Mouse (Mus musculus): ENCODE measurements around the gene Ptgir. TPM values are rescaled to one million over a fixed set of nuclear protein-coding genes. Genes with fewer than 3 reads are reported as not detected.
A peak's percentile ranks its signal among the peaks of the same experiment; 100 is the strongest.

Ptgir gene
- polyA plus RNA-seq, 1 experiment from 2014 or later: 1.1 TPM

DNA sequence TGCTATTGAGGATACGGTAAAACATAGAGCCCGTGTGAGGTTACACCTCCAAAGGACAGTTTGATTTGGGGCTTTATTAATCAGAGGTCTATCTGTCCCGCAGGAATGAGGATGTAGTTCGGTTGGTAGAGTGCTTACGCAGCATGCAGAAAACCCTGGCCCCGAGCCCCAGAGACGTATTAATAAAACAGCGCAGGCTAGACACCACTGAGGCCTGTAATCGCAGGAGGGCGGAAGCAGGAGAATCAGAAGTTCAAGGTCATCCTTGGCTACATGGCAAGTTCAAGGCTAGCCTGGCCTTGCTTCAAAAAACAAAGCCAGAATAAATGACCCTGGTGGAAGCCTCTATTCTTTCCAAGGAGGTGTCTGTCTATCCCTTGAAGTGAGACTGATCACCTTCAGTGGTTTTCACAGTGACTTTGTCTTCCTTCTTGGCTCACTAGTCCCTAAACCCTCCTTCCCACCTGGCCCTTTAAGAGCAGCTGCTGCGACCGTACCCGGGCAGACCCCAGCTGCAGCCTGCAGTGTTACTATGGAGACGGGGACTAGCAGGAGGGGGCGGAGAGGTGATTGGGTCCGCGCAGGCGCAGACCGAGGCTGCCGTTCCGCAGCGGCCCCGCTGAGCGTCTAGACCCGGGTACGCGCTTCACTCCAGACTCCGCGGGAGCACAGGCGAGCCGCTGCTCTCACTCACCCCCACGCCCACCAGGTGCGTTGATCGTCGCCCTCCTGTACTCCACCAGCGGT, 37.9 kb downstream of the Ptgir start, which contains the start of gene Pnmal2:
Gene Pnmal2 (plus strand): TSS at position 622 of the 747 bp plus-strand sequence.
- Histone ChIP-seq H3K27ac (peak within 1 kb of the TSS; percentile 53), H3K4me1 (replicated peaks) (peaks cover 54% of the 10 kb centered on the region), H3K36me3 (no peaks in the 10 kb centered on the region), H3K4me2 (peak within 1 kb of the TSS; percentile 71), H3K4me3 (replicated peaks) (peak within 1 kb of the TSS; percentile 62), H3K9me3 (no peaks in the 10 kb centered on the region), H3K9ac (replicated peaks) (peak within 1 kb of the TSS; percentile 76), H3K27me3 (peaks cover 43% of the 10 kb centered on the region)
- 15% methylated on average over 35 of the region's 36 CpGs for WGBS
- peak; percentile 81 for ATAC-seq (ENCODE audit: insufficient number of reproducible peaks, insufficient read depth, low FRiP score, low TSS enrichment, low read depth)

DNA sequence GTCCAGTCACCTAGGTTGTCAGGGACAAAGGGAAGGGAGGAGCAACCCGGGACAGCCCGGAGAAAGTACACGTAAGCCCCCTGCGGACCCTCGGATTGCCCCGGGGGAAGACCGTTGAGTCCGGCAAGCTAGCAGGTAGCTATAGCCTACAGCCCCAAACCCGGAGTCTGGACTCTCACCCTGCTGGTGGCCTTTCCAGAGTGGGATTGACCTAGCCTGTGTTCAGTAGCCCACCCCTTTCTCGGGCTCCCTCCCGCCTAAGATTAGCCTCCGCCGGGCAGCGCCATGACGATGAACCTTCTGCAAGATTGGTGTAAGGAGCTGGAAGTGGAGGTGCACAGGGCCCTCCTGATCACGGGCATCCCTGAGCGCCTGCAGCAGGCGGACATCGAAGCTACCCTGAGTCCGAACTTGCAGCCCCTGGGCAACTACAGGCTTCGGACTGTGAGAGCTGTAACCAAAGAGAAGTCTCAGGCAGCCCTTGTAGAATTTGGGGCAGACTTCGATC, 38.6 kb downstream of the Ptgir start:
- Histone ChIP-seq H3K4me3 (replicated peaks) (peak overlapping the region; percentile 62), H3K9ac (replicated peaks) (peak overlapping the region; percentile 76), H3K27ac (peak overlapping the region; percentile 53; the same call in 1 of the 2 replicates), H3K9me3 (no peaks in the 10 kb centered on the region), H3K4me2 (peak overlapping the region; percentile 71), H3K27me3 (peaks cover 50% of the 10 kb centered on the region), H3K4me1 (replicated peaks) (peaks cover 57% of the 10 kb centered on the region), H3K36me3 (no peaks in the 10 kb centered on the region)
- WGBS: 3% methylated on average over 22 of the region's 22 CpGs
- ATAC-seq (ENCODE audit: insufficient number of reproducible peaks, insufficient read depth, low FRiP score, low TSS enrichment, low read depth): no peak; the same call in 1 of the 2 replicates

DNA sequence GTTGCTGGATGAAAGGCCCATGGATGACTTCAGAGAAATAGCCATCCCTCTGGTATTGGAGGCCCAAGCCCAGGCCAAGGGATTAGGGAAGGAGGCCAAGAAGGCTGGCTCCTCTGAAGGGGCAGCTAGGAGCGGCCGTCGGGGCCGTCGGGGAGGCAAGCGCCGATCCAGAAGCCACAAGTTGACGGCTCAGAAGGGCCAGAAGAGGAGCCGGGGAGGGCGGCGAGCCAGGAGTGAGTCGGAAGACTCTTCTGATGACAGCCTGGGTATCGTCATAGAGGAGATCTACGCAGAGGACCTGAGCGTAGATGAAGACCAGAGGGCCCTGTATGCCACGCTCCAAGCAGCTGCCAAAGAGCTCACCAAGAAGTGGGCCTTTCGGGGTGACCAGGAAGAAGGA, 39.1 kb downstream of the Ptgir start:
- Histone ChIP-seq H3K4me3 (replicated peaks) (peak overlapping the region; percentile 62), H3K9me3 (no peaks in the 10 kb centered on the region), H3K27me3 (peaks cover 52% of the 10 kb centered on the region), H3K36me3 (no peaks in the 10 kb centered on the region), H3K4me2 (peak overlapping the region; percentile 71), H3K9ac (replicated peaks) (peak overlapping the region; percentile 76), H3K27ac (no peak overlapping the region), H3K4me1 (replicated peaks) (peaks cover 54% of the 10 kb centered on the region)
- ATAC-seq (ENCODE audit: insufficient number of reproducible peaks, insufficient read depth, low FRiP score, low TSS enrichment, low read depth): no peak
- 12% methylated on average over 17 of the region's 17 CpGs for WGBS

DNA sequence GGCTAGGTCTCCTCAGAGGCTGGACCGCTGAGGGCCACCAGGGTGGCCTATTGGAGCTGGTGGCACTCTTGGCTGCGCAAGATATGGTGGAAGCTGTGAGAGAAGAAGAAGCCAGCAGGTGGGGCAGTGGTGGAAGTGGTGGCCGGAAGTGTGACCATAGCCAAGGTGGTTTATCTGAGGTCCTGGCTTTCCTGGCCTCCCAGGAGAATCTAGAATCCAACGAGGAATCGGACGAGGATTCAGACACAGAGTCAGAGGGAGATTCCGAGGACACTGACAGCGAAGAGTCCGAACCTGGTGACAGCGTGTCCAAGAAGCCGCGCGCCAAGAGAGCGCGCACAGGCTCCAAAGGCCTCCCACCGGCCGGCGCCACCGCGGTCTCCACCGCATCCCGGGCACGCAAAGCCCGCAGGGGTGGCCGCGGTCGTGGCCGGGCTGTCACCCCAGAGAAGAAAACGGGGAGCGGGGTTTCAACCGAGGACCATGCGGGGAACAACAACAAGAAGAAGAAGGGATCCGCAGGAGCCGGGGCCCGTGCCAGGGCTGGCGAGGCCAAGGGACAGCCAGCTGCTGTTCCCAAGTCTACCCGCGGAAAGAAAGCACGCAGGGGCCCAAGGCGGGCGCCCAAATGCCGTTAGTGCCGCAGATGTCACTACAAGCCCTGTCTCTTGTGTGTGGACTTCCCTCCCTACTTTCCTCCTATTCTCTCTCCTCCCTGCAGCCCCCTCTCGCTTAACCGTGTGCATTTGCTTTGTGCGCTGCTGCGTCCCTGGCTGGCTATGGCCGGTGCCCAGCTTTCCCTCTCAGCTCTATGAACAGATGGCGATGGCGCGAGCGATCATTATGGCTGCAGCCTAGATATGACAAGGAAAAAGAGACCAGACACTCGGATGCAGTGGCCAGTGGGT, 40.4 kb downstream of the Ptgir start:
- no peak for ATAC-seq (ENCODE audit: insufficient number of reproducible peaks, insufficient read depth, low FRiP score, low TSS enrichment, low read depth)
- Histone ChIP-seq H3K36me3 (no peaks in the 10 kb centered on the region), H3K4me1 (replicated peaks) (peaks cover 51% of the 10 kb centered on the region), H3K27ac (peak overlapping the region; percentile 42; the same call in 1 of the 2 replicates), H3K9me3 (no peaks in the 10 kb centered on the region), H3K27me3 (peaks cover 52% of the 10 kb centered on the region), H3K4me2 (peak overlapping the region; percentile 71), H3K4me3 (replicated peaks) (peak overlapping the region; percentile 62), H3K9ac (replicated peaks) (peak overlapping the region; percentile 57)
- WGBS: 3% methylated on average over 53 of the region's 53 CpGs

DNA sequence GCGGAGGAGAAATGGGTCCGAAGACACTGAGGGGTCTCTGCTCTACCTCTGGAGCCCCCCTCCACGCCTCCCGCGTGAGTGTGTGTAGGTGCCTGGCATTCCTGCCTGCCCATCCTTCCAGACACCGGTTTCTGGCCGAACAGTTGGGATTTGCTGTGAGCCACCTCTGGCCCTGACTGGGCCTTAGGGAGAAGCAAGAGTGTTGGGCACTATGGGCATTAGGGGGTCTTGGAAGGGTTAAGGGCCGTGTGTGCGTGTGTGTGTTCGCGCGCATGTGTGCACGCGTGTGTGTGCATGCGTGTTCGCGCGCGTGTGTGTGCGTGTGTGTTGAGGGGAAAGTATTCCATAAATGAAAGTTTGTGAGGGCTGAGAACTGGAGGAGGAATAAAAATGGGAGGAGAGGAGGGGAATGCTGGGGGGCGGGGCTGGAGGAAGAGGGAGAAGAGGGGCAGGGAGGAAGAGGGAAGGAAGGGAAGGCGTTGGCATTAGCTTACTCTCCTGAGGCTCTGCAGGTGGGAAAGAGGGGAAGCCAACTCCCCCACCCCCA, 41.1 kb downstream of the Ptgir start:
- peaks cover 52% of the 10 kb centered on the region for H3K27me3 ChIP-seq
- WGBS: 20% methylated on average over 22 of the region's 22 CpGs
- no peak for ATAC-seq (ENCODE audit: insufficient number of reproducible peaks, insufficient read depth, low FRiP score, low TSS enrichment, low read depth)
- peaks cover 51% of the 10 kb centered on the region for H3K4me1 ChIP-seq (replicated peaks)
- peak overlapping the region; percentile 57 for H3K9ac ChIP-seq (replicated peaks)
- no peaks in the 10 kb centered on the region for H3K9me3 ChIP-seq
- peak overlapping the region; percentile 42; the same call in 1 of the 2 replicates for H3K27ac ChIP-seq
- H3K4me2 ChIP-seq: peak overlapping the region; percentile 71
- no peaks in the 10 kb centered on the region for H3K36me3 ChIP-seq
- H3K4me3 ChIP-seq (replicated peaks): peak overlapping the region; percentile 62

DNA sequence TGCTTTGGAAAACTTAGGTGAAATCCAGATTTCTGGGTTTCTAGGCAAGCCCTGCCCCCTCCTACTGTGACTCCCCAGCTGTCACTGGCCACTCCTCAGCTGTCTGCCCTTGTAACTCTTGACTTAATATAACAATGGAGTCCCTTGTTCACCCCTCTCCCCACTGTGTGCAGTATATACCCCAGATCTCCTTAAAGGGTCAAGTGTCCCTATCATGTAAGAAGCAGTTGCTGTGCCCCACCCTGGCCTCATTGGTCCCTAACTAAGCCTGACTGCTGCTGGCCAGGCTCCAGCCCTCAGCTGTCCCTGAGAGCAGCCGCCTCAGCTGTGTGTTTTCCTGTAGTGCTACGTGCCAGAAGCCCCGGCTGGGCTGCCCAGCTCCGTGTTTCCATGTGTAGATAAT, 41.7 kb downstream of the Ptgir start:
- H3K4me2 ChIP-seq: peak overlapping the region; percentile 71
- 7% methylated on average over 4 of the region's 4 CpGs for WGBS
- H3K4me1 ChIP-seq (replicated peaks): peaks cover 51% of the 10 kb centered on the region
- H3K9ac ChIP-seq (replicated peaks): 0 out of 2 replicates have a peak overlapping the region, but pooled peaks have one; percentile 31
- H3K9me3 ChIP-seq: no peaks in the 10 kb centered on the region
- peaks cover 52% of the 10 kb centered on the region for H3K27me3 ChIP-seq
- H3K27ac ChIP-seq: peak overlapping the region; percentile 66
- ATAC-seq (ENCODE audit: insufficient number of reproducible peaks, insufficient read depth, low FRiP score, low TSS enrichment, low read depth): peak; percentile 18; the same call in 1 of the 2 replicates
- H3K36me3 ChIP-seq: no peaks in the 10 kb centered on the region
- H3K4me3 ChIP-seq (replicated peaks): peak overlapping the region; percentile 62; the same call in 1 of the 2 replicates

DNA sequence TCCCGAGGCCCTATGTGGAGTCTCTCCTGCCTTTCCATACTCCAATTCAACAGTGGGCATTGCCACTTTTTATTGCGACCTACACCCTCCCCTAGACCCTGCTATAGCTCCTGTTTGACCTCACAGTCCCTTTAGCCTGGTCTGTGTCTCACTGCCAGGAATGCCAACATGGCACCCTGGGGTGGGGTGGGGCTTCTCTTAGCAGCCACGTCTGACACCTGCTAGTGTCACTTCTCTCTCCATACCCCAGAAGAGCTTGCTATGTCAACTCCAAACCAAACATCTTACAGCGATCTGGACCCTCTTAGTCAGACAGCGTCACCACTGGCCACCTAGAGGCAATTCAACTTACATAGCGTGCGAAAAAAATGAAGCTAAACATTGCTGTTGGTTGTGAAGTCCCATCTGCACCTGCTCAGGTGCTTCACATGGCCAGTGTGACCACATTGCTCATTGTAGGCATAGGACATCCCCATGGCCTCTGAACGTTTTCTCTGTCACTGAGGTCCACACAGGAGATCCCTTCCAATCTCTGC, 42.7 kb downstream of the Ptgir start:
- WGBS: 52% methylated on average over 8 of the region's 8 CpGs
- H3K4me3 ChIP-seq (replicated peaks): no peak overlapping the region

DNA sequence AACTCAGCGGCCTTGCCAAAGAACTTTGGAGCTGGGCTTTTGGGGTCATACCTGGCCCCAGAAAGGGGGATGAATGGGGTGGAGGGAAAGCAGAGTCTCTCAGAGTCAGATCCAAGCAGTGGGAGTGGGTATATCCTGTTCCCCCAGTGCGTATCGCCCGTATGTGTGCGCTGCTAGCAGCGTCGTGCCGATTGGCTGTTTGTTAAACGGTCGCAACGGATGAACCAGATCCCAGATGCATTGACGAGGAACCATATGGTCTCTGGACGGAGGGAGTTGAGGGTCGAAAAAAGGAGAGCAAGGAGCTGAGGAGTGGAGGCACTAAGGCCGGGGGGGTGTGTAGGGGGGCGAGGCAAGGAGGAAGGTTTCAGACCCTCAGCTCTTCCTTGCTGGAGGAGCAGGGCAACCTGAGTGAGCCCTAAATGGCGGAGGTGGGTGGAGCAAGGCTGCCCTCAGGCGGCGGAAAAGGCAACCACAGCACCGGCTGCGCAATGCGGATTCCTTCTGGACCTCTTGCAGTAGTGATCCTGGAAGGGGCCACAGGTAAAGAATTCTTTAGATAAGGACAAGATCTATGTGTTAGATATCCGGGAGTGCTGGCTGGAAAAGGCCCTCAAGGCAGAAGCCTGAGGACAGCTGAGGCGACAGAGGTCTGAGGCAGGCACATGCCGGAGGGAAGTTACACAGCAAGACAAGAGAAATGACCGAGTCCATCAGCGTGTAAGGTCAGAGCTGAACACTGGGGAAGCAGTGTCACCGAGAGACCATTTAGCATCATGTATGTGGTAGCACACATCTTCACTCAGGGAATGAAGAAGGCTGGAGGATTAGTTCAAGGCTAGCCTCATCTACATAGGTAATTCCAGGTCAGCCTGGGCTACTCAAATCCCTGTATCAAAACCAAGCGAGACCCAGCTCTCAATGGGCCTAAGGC, 43.9 kb downstream of the Ptgir start:
- WGBS: 10% methylated on average over 29 of the region's 29 CpGs
- peaks cover 41% of the 10 kb centered on the region for H3K4me1 ChIP-seq (replicated peaks)
- H3K9ac ChIP-seq (replicated peaks): peak overlapping the region; percentile 52
- H3K9me3 ChIP-seq: no peaks in the 10 kb centered on the region
- H3K27me3 ChIP-seq: peaks cover 49% of the 10 kb centered on the region
- peak overlapping the region; percentile 66 for H3K4me2 ChIP-seq
- no peaks in the 10 kb centered on the region for H3K36me3 ChIP-seq
- peak; percentile 41; the same call in 1 of the 2 replicates for ATAC-seq (ENCODE audit: insufficient number of reproducible peaks, insufficient read depth, low FRiP score, low TSS enrichment, low read depth)
- H3K27ac ChIP-seq: no peak overlapping the region
- peak overlapping the region; percentile 35 for H3K4me3 ChIP-seq (replicated peaks)

More for the DNA sequence above, 42.7 kb downstream of the Ptgir start:
- H3K4me2 ChIP-seq: peak overlapping the region; percentile 71; the same call in 1 of the 2 replicates
- peaks cover 47% of the 10 kb centered on the region for H3K4me1 ChIP-seq (replicated peaks)
- no peak for ATAC-seq (ENCODE audit: insufficient number of reproducible peaks, insufficient read depth, low FRiP score, low TSS enrichment, low read depth)
- no peak overlapping the region for H3K9ac ChIP-seq (replicated peaks)
- no peaks in the 10 kb centered on the region for H3K9me3 ChIP-seq
- peaks cover 52% of the 10 kb centered on the region for H3K27me3 ChIP-seq
- 0 out of 2 replicates have a peak overlapping the region, but pooled peaks have one; percentile 66 for H3K27ac ChIP-seq
- no peaks in the 10 kb centered on the region for H3K36me3 ChIP-seq

DNA sequence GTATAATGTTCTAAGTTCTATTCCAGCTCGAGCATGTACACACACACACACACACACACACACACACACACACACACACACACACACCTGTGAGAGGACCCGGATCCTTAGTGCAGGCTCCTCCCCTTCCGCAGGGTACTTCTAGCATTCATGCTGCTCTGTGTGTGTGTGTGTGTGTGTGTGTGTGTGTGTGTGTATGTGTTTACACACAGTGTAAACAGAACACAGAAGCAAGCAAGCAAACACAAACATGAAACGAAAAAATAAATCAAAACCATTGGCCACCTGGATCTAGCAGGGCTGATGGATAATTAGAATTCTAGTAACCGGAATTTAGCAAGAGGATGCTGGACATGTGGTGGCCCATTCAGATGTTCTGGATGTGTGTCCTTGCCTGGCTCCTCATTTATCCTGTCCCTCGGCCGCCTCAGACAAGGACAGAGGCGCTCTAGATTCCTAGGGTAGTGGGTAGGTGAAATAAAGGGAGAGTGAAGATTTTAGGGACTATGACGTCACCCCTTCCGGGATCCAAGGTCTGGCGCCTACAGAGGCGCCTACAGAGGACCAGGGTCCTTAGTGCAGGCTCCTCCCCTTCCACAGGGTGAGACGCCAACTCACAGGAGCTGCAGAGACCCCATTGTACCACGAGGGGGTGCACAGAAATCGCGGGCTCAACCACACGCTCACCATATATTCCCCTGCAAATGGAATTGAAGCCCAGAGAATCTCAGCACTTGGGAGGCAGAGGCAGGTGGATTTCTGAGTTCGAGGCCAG, 44.8 kb downstream of the Ptgir start:
- ATAC-seq (ENCODE audit: insufficient number of reproducible peaks, insufficient read depth, low FRiP score, low TSS enrichment, low read depth): peak; percentile 21; the same call in 1 of the 2 replicates

More for the DNA sequence above, 44.8 kb downstream of the Ptgir start:
- H3K4me1 ChIP-seq (replicated peaks): peaks cover 33% of the 10 kb centered on the region
- H3K4me3 ChIP-seq (replicated peaks): no peak overlapping the region
- 23% methylated on average over 18 of the region's 18 CpGs for WGBS
- H3K27ac ChIP-seq: no peak overlapping the region
- H3K36me3 ChIP-seq: no peaks in the 10 kb centered on the region
- H3K9ac ChIP-seq (replicated peaks): 0 out of 2 replicates have a peak overlapping the region, but pooled peaks have one; percentile 19
- no peaks in the 10 kb centered on the region for H3K9me3 ChIP-seq
- peak overlapping the region; percentile 16; the same call in 1 of the 2 replicates for H3K4me2 ChIP-seq
- H3K27me3 ChIP-seq: peaks cover 40% of the 10 kb centered on the region
